Mouse (Mus musculus) right cerebral cortex, postnatal 10 days (tissue): Measurements from ENCODE around the gene Smpx.

ENCODE experiments used
- DNase-seq, 2 experiments: peaks; one replicate each; pipeline ENCODE4 v3.0.0; 2021; ENCODE audit warnings: low spot score in 2 of 2

Gene Smpx

DNA sequence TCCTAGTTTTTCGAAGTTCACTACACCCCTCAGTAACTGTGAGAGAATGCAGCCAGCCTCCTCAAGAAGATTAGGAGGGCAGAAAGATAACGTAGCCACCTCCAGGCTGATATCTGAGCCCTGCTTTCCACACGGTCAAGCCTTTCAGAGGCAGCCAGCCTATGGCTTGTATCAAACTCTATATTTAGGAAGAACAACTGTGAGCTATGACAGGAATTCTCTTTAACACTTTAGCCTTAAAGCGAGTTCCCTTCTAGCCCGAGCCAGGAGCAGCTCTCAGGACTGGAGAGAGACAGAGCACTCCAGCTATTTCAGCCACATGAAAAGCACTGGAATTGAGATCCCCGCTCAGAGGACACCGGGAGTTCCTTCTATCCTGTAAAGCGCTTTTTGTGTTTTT is at the start of gene Smpx:
Gene Smpx, plus strand, starts transcription at position 49 of the 400 bp plus-strand sequence.
- no peak for DNase-seq

DNA sequence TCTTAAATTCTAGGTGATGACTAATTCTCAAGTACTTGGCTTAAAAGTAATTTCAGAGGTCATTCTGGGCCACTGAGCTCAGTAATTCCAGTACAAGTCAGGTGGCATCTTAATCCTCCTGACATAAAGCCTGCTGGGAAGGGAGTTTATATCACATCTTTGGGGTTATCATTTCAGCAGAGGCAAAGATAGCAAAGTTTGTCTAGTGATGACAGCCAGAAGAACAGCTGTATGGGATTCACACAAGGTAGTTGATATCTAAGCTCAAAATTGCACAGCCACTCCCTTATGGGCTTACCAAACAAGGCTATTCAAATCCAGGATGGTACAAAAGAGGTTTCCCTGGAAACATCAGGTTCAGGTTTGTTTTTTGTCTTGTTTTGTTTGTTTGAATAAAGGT is 43.7 kb upstream of the Smpx start:
- no peak for DNase-seq

- DNase-seq = no peak
Observed at GRCm38 (mm10) chrX:157657356-157657755, 41.4 kb upstream of the Smpx start.

DNA sequence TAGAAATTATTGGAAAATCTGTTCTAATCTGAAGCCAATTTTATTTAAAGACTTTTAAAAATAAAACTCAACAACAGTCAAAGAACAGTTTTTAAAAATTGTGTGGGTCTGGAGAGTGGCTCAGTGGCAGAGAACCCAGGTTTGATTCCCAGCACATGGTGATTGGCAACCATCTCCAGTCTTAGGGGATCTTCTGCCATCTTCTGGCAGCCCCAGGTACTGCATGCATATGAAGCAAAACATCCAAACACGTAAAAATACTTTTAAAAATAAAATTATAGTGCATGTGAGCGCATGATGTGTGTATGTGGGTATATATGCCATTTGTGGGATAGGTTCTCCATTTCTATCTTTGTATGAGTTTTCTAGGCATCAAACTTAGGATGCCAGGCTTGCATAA is 26.9 kb upstream of the Smpx start:
- DNase-seq = no peak

DNA sequence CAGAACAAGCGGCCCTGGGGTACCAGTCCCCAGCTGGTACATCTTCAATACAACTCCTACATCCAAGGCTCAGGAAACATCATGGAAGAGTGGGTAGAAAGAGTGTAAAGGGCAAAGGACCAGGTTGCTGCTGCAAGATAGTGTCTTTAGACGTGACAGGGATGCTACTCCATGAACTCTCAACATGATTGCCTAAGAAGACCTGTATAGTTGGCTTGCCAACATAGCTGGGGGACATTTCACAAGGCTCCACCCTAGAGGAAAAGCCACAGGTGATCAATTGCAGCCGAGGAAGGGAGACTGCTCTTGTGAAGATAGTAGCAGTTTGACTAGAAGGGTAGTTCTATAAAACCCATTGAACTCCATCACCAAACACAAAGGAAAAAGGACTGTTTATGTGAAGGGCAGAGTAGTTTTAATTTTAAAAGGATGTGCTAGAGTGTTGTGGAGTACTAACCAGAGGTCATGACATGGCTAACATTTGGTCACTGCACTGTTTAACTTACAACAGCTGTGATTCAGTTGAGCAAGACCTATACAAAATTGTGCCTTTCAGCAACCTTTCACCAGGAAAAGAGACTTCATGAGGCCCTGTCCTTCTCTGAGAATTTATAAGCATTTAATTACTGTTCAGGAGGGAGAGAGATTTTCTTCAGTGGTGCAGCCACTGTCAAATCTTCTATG is 23.9 kb upstream of the Smpx start:
- DNase-seq = no peak

DNA sequence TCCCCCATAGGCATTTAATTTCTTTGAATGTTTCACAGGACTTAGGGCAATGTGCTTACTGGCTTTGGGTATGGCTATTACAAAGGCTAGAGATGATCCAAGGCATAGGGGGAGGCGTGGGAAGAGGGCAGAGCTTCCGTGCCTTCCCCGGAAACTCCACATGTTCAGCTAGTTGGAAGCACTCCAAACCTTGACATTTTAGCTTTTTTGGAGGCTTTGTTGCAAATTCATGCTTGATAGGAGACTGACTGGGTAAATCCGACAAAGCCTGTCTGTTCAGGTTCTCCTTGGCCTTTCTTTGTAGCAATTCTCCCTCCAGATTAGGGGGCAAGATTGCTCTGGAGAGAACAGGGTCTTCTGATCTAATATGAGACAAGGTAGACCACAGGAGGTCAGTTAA is 7.5 kb upstream of the Smpx start:
- DNase-seq = no peak

DNA sequence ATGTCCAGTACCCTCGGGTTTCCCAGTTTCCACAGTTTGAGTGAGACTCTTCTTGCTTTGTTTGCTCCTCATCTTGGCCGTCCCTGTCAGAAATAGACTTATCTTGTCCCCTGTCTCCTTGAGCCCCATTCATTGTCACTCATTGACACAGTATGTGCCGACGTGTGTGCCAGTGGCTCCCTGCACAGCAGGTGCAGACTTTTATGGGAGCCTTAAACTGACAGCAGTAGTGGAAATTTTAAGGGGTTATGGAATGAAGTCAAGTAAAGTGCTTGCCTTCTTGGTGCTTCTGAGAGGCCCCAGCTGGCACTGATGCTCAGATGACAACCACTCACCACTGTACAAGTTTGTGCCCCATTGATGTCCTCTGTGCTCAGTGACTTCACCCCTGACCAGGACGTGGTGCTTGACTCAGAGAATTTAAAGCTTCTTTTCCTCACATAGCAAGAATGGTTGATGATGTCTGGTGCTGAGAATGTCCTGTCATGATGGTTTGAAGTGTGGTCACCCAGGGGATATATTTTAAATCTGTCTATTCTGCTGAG is 1.0 kb upstream of the Smpx start:
- DNase-seq = no peak

- DNase-seq = no peak
Observed at GRCm38 (mm10) chrX:157707236-157707635, 8.5 kb downstream of the Smpx start.

- no peak for DNase-seq
Observed at GRCm38 (mm10) chrX:157708616-157709280, 10.0 kb downstream of the Smpx start.

- DNase-seq = no peak
Observed at GRCm38 (mm10) chrX:157719907-157720306, 21.2 kb downstream of the Smpx start.

DNA sequence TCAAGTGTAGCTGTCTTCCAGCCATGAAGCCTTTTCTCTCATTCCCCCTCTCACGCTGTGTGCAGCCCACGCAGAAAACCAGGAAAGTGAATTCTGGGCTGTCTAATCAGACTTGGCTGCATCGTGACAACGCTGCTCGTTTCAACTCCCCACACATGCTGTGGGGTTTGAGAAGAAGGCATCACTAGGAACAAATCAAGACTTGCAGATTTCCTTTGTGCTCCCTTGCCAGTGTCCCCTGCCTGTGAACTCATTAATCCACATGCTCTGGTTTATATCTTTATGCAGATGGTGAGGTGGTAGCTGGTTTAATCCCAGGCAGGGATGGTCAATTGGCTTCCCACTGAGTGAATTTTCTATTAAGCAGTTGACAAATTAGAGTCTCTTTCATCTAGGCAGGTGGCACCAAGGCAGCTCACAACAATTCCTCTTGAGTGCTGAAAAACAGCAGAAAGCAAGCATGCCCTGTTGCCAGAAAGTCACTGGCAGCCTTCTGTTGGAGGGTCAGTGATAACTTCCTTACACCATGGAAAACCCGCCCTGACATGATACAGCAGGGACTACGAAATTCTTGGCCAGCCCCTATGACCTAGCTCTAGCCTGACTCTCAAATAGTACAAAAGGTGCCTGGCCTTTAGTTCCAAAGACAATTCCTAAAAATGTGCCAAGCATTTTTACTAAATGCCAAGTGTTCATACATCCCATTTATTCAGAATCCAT is 32.1 kb downstream of the Smpx start:
- peak; percentile 64 to 70 for DNase-seq

GRCm38 (mm10) chrX:157731658-157732314 is 33.1 kb downstream of the Smpx start:
- DNase-seq = peak; percentile 81 to 85

DNA sequence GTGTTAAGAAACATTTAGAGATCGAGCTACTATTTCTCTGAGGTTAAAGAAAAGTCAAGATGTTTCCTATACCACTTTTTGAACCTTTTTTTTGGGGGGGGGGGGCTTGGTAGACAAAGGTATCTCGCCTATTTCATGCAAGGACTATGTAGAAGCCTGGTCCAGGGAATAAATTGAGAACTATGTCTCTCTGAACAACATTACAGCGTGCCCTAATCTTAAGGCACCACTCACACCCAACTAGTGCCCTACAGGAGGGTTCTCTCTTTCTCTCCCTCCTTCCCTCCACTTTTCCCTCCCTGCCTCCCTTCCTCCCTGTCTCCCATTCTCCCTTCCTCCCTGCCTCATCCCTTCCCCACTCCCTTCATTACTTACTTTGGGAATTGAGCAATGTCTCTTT is 33.6 kb downstream of the Smpx start:
- DNase-seq = no peak

DNA sequence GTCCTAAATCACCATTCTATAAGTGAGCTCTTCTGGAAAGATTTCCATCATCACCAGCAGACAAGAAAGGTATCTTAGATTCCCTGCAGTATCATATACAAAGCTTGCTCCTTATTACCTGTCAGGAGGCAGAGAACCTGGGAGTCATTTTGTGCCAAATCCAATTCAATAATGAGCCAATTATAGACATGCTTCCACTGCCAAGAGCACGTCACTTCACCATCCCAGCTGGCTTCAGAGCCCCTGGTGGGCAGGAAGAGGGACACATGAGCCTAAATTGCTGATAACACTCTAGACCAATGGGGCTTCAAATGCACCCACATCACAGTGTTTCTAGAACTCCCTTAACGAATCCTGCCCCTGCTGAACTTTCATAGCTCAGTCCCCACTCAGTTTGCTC is 35.1 kb downstream of the Smpx start:
- DNase-seq = no peak

GRCm38 (mm10) chrX:157734341-157734740 is 35.6 kb downstream of the Smpx start:
- DNase-seq = peak in 1 of 2 experiments; percentile 28

GRCm38 (mm10) chrX:157747815-157748544 is 49.3 kb downstream of the Smpx start:
- DNase-seq = no peak

DNA sequence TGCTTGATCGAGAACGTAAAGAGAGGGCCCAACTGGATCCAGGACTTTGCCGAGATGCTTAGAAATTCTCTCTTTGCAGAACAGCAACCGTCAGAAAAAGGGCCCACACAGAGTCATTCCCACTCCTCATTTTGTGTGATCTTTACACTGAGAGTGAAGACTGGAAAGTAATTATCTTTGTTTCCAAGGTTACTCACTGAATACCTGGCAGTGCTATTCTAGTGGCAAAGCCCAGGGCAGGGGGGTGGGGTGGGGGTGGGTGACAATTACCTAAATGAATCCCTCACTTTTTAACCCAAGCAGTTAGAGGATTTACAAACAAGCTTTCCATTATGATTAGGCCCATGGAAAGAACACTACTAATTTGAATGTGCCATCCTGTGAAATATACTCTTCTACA is 55.8 kb downstream of the Smpx start:
- no peak for DNase-seq

GRCm38 (mm10) chrX:157762542-157762941 is 63.8 kb downstream of the Smpx start:
- DNase-seq = no peak

- DNase-seq = no peak
Observed at GRCm38 (mm10) chrX:157801669-157802068, 103.0 kb downstream of the Smpx start.
